Mouse (Mus musculus): ENCODE data around the gene Cep128. TPM values are rescaled to one million over a fixed set of nuclear protein-coding genes. Genes with fewer than 3 reads are reported as not detected.
"Not testable (repeated sequence)": the region's sequence is repeated elsewhere in the genome, so short reads cannot be mapped to it uniquely, and the experiment has no call there.

Gene Cep128
- total RNA-seq, 2 experiments from 2014 or later = 0.74 to 1.8 TPM

- TF ChIP-seq CTCF (IDR thresholded peaks at IDR 0.05) = no peak
- intact Hi-C loops (cut with DNase I) = no loop called here
- Histone ChIP-seq H3K27ac (no peak overlapping the region), H3K4me3 (no peak overlapping the region)
- DNase-seq = no peak
These were observed 372.0 kb downstream of the Cep128 start for GRCm38 (mm10) chr12:91012184-91012583.

- TF ChIP-seq CTCF (IDR thresholded peaks at IDR 0.05) = no peak
- intact Hi-C loops (cut with DNase I) = no loop called here
- Histone ChIP-seq H3K4me3 (no peak overlapping the region), H3K27ac (no peak overlapping the region)
- DNase-seq = no peak
These were observed 375.5 kb downstream of the Cep128 start for GRCm38 (mm10) chr12:91008736-91009135.

DNA sequence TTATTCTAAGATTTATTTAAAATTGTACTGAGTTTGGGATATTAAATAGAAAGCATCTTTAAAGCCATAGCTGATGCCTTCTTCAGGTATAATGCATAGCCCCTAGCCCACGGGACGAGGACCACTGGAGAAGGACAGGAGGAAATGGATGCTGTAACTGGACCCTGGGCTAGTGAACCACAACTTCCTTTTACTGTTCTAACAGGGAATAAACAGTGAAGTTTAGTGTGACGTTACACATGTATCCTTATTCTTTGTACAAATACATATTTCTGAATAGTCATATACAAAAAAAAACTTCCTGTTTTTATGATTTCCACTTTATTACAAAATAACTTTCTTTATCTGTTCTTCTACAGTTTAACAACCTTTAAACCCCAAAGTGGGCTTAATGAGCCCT, 376.0 kb downstream of the Cep128 start:
- Histone ChIP-seq H3K27ac (no peak overlapping the region), H3K4me3 (no peak overlapping the region)
- intact Hi-C loops (cut with DNase I) = no loop called here
- no peak for DNase-seq
- TF ChIP-seq CTCF (IDR thresholded peaks at IDR 0.05) = no peak

DNA sequence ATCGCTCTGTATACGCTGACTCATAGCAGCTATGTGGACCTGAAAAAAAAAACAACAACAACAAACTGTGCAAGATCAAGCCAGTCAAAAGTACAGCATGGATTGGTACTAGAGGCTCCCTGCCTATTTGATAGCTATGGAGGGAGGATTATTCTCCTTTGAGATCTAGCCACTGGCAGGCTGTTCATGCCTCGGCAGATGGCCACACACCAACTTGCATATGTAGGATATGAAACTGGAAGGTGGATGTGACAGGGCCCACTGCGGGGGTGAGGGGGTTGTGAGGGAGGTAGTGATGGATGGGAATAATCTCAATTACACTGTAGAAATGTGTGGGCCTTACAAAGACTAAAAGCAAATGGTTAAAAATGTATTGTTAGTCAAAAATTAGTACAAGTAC, 386.7 kb downstream of the Cep128 start:
- DNase-seq = no peak
- Histone ChIP-seq H3K27ac (no peak overlapping the region), H3K4me3 (no peak overlapping the region)
- TF ChIP-seq CTCF (IDR thresholded peaks at IDR 0.05) = no peak
- intact Hi-C loops (cut with DNase I) = no loop called here

DNA sequence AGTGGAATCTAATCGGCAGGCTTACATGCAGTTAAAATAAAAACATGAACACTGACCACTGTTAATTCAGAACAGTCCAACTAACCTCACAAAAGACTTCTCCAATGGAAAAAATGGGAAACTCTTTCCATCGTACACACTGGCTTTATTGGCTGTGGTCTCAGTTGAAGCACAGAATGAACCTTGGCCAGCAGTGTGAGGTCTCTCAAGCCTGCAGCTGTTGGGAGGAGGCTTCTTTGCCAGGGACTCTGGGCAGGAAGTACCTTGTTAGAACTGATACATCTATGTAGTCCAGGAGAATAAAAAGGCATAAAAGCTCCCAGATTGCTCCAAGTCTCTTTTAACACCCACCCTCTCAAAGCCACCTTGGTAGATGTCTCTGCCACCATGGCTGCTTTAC, 390.9 kb downstream of the Cep128 start:
- Histone ChIP-seq H3K4me3 (no peak overlapping the region), H3K27ac (peak overlapping the region; percentile 38; the same call in 1 of the 2 replicates)
- no peak for TF ChIP-seq CTCF (IDR thresholded peaks at IDR 0.05)
- intact Hi-C loops (cut with DNase I) = no loop called here
- peak; percentile 41 for DNase-seq

- TF ChIP-seq CTCF (IDR thresholded peaks at IDR 0.05) = no peak
- DNase-seq = no peak
- Histone ChIP-seq H3K4me3 (no peak overlapping the region), H3K27ac (no peak overlapping the region)
- intact Hi-C loops (cut with DNase I) = no loop called here
These were observed 396.4 kb downstream of the Cep128 start for GRCm38 (mm10) chr12:90987782-90988181.

DNA sequence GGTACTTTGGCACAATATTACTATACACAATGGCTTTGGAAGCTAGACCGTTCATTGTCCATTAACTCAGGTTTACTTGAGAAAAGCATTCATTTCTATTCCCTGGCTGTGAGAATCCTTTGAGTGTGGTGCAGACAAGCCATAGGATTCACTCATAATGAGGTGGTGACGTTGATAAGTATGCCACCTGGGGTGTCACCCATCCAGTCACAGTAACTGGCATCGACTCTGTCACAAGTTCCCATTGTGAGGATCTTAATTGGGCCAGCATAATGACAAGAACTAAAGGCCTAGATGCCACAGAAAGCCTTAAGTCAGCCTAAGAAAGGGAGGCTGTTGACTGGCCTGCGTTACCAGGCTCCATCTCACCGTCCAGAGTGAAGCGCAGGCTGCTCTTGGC, 396.9 kb downstream of the Cep128 start:
- Histone ChIP-seq H3K4me3 (no peak overlapping the region), H3K27ac (no peak overlapping the region)
- no peak for DNase-seq
- no peak for TF ChIP-seq CTCF (IDR thresholded peaks at IDR 0.05)
- intact Hi-C loops (cut with DNase I) = no loop called here

DNA sequence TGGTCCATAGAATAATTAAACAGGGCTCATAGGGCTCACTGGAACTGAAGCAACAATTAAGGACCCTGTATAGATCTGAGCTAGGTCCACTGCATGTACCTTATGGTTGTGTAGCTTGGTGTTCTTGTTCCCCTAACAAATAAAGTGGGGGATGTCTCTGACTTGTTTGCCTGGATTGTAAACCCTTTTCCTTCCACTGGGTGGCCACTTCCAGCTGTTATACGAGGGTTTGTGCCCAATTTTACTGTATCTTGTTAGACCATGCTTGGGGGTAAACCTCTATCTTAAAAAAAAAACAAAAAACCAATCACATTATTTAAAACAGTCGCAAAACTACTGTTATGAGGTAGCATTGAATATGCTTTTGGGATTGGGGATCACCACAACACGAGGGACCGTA, 402.2 kb downstream of the Cep128 start:
- intact Hi-C loops (cut with DNase I) = no loop called here
- no peak overlapping the region for H3K27ac ChIP-seq
- no peak overlapping the region for H3K4me3 ChIP-seq
- no peak for DNase-seq
- no peak for TF ChIP-seq CTCF (IDR thresholded peaks at IDR 0.05)

- not testable (repeated sequence) for H3K27ac ChIP-seq, DNase-seq, H3K4me3 ChIP-seq
- intact Hi-C loops (cut with DNase I) = loop anchor here (10.0 kb wide), 1 partner anchor 58 kb away; no protein-coding TSS in a partner anchor
These were observed 407.8 kb downstream of the Cep128 start for GRCm38 (mm10) chr12:90976406-90976805.

DNA sequence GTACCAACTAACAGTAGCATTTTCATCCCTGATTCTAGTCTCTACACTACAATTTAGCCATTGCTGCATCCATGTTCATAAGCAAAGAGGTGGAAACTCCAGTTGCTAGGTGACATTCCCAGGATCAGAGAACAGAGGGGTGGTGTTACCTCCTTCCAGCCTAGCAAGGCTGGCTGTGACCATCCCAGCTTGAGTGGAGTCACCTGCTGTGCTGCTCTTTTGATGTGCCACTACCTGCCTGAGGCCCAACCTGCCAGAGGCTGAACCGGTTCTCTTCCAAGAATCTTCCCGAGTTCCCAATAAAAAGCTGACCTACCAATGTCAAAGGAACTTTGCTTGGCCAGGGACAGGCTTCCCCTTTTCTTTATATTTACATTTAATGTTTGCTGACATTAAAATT, 408.8 kb downstream of the Cep128 start:
- intact Hi-C loops (cut with DNase I) = loop anchor here (10.0 kb wide), 1 partner anchor 59 kb away; no protein-coding TSS in a partner anchor
- no peak for TF ChIP-seq CTCF (IDR thresholded peaks at IDR 0.05)
- no peak overlapping the region for H3K4me3 ChIP-seq
- no peak for DNase-seq
- H3K27ac ChIP-seq = no peak overlapping the region

DNA sequence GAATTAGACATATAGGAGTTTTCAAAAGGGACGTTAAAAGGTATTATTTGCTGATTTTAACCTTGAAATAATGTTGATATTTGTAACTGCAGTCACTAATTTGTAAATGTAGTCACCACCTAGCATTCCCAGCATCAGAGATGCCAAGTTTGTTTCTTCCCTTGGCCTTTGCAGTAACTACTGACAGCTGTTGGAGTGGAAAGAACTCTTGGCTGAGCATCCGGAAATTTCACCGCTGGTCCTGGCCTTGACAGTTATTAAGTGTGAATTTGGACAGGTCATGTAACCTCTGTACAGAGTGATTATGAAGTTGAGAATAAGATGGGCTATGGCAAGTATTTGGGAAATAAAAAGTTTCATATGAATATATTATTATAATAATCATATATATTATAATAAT, 413.1 kb downstream of the Cep128 start:
- Histone ChIP-seq H3K27ac (no peak overlapping the region), H3K4me3 (no peak overlapping the region)
- peak; percentile 46 for DNase-seq
- intact Hi-C loops (cut with DNase I) = loop anchor here (10.0 kb wide), 1 partner anchor 64 kb away; no protein-coding TSS in a partner anchor
- no peak for TF ChIP-seq CTCF (IDR thresholded peaks at IDR 0.05)

DNA sequence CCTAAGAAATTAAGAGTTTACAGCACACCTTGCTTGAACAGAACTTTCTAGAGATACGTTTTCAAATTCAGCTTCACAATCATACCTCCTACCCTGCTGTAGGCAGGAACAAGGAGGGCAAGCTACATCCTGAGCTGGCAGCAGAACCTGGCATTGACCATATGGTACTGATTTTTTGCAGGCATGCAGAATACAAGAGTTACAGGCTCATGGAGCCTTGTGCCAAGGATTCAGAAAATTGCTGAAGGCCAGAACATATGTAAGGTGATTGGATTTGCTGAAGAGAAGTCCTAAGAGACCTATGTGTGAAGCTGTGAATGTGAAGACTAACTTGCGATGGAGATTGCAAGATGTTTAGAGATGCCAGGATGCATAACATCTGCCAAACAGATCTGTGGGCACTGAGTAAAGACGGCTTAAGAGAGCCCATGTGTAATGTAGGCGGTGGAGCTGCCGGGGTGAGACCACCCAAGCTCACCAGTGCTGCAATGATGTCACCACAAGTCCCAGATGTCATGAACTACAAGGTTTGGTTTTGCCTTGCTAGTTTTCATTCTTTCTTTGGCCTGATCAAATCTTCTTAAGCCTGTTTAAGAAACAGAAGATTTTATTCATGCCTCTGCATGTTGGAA, 422.7 kb downstream of the Cep128 start:
- TF ChIP-seq CTCF (IDR thresholded peaks at IDR 0.05) = no peak
- H3K27ac ChIP-seq = no peak overlapping the region
- no peak overlapping the region for H3K4me3 ChIP-seq
- intact Hi-C loops (cut with DNase I) = no loop called here
- no peak for DNase-seq

DNA sequence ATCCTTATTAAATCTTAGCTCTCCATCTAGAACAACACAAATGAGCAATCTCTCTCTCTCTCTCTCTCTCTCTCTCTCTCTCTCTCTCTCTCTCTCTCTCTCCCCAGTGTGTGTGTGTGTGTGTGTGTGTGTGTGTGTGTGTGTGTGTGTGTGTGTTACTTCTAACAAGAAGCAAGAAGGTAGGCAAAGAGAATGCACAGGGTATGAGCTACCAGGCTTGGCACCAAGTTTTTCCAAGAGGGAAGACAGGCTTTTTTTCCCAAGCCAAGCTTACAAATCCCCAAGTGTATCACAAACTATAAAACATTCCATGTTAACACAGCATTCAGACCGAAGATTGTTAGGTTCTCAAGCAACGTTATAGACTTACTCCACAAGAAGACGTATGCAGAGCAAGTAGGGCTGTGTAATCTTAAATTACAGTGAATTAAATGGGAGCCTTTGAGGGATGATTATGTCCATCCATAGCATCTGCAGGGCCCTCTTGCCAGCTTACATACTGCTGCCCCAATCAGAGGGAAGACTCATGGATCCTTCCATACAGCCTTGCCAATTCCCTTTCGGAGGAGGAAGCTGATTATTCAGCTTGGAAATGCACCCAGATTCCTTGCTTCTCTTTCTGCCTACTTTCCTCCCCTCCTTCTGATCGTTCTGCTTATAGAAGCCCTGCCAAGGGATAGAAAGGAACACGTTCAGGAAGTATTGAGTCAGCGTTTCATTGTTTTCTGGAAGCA, 429.3 kb downstream of the Cep128 start:
- intact Hi-C loops (cut with DNase I) = no loop called here
- Histone ChIP-seq H3K27ac (no peak overlapping the region), H3K4me3 (no peak overlapping the region)
- no peak for DNase-seq
- TF ChIP-seq CTCF (IDR thresholded peaks at IDR 0.05) = no peak

Small RNA genes lying within 50 kb of the gene (microRNA-seq; reads per million reads assigned to microRNA genes)
- not detected for gene Gm44370

Other genes with a start within 250 kb of the Cep128 start
- under 1 TPM; 0.10 to 0.42 TPM for gene Tshr, start 154 bp upstream of the Cep128 start, total RNA-seq (2021)
- 10 to 100 TPM; 25.2 to 26.0 TPM for gene Gtf2a1, start 206.1 kb upstream of the Cep128 start, total RNA-seq (2021)

Data from gastrocnemius, adult 2 months (tissue).